Mouse (Mus musculus): ENCODE measurements around the gene Vmn1r4.

The Vmn1r4 gene

DNA sequence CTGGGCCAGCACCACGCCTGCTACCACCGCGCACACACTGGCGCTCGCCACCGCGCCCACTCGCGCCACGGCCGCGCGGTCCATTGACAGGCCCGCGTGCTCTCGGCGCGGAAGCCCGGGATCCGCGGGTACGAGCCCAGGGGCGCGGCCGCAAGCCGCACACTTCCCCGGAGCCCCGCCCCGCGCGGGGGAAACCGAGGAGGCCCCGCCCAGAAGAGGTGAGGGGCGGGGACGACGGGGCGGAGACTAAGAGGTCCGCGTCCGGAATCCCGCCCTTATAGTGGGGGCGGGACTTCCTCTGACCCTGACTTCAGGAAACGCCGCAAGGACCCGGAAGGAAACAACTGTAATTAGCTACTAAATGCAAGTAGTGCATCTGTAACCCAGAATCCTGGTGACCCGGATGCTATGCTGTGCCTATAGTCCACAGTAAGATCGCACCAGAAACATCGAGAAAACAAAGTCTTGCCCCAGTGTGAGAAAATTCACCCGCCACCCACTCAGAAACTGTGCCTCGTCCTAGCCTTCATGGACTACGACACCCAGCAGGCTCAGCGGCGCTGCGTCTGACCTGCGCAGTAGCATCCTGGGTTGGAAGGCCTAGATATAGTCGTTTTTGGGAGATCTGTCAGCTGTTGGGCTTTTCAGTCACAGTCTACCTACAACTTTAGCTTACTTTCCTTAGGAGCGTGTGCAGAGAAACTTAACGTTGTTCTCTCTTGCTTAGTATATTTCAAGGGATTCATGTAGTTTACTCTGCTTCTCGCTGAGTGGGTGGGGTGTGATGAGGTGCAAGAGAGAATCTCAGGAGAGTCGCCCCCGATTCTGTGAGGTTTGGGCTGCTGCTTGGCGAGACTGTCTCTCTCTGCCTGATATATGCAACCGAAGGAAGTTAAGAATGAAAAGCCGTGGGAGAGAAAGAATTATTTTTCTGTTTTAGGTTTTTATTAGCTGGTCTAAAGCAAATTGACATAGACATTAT is at the start of gene Vmn1r4, which contains the start of gene Nt5c3:
TSS of gene Vmn1r4 (plus strand) at position 290 of the 982 bp plus-strand sequence.
TSS of gene Nt5c3 (minus strand) at position 207 of the 982 bp plus-strand sequence.
- peak; percentile 95 for DNase-seq (ENCODE audit: low read depth, low spot score)

GRCm38 (mm10) chr6:56876870-56877269 is 46.9 kb upstream of the Vmn1r4 start:
- no peak for DNase-seq (ENCODE audit: low read depth, low spot score)

DNA sequence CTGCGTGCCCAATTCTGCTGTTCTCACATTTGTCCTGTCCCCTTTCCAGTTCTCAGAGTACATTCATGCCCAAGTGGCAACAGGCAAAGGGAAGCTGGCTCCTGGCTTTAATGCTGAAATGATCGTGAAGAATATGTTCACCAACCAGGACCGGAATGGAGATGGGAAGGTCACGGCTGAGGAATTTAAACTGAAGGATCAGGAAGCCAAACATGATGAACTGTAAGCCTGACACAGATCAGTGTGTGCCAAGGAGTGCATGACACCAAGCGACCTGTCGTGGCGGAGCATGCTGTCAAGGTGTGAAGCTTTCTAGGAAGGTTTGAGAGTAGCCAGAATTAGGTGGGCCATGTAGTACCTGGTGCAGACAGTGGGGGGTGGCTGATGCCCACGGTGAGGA is 45.8 kb upstream of the Vmn1r4 start:
- no peak for DNase-seq (ENCODE audit: low read depth, low spot score)

DNA sequence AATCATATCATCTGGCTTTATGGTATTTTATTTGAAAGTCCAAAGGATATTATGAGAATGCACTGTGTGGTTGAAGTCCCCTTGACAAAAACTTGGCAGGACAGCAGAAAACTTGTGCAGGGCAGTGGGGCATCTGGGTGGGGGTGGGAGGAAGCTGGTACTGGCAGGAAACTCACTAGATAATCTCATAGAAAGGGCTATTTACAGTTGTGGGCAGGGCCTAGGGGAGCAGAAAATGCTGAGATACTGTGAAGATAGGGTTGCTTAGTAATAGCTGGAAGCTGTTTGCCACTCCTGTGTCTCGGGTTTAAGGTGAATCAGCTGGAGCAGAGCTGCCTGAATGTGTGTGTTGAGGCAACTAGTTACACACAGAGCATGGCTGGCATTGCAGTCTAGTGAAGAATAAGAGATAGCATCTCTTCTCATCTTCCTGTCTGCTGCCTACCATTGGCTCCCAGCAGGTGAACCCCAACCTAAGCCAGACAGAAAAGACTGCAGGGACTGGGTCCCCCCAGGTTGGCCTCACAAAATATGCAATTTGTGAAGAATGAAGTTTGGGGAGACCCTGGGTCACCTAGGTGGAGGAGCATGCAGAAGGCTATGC is 44.4 kb upstream of the Vmn1r4 start:
- no peak for DNase-seq (ENCODE audit: low read depth, low spot score)

- no peak for DNase-seq (ENCODE audit: low read depth, low spot score)
Observed at GRCm38 (mm10) chr6:56888561-56888960, 35.3 kb upstream of the Vmn1r4 start.

- no peak for DNase-seq (ENCODE audit: low read depth, low spot score)
Observed at GRCm38 (mm10) chr6:56890762-56891161, 33.1 kb upstream of the Vmn1r4 start.

DNA sequence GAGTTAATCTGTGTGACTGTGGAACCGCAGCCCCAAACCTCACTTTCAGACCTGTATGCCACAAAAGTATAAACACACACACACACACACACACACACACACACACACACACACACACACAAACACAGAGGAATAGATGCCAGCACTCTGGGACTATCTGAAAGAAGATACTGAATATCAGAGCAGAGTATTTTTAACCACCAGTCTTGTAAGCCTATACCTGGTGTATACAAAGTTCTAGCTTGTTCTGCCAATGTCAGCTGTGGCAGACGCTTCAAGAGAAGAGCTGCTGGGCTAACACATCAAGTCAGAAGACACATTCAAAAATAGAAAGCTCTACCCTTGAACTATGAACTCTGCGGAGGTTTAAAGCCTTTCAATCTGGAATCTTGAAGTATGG is 24.2 kb upstream of the Vmn1r4 start:
- no peak for DNase-seq (ENCODE audit: low read depth, low spot score)

DNA sequence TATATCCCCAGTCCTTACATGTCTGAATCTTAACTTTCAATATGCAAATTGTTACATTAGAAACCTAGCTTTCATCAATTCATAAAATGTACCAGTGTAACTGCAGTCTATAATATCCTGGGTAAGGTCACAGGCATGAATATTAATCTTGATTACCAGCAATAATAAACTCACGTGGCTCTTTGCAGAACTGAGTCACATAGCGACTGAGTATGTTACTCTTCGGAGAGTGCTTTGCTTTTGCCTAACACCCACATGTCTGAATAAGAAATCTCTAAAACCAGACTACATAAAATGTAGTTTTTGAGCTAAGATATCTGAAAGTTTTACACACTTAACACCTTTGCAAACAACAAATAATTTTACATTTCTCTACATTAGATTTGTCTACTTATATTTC is 22.5 kb upstream of the Vmn1r4 start:
- no peak for DNase-seq (ENCODE audit: low read depth, low spot score)

- DNase-seq (ENCODE audit: low read depth, low spot score), result no peak
Observed at GRCm38 (mm10) chr6:56901824-56902386, 21.9 kb upstream of the Vmn1r4 start.

DNA sequence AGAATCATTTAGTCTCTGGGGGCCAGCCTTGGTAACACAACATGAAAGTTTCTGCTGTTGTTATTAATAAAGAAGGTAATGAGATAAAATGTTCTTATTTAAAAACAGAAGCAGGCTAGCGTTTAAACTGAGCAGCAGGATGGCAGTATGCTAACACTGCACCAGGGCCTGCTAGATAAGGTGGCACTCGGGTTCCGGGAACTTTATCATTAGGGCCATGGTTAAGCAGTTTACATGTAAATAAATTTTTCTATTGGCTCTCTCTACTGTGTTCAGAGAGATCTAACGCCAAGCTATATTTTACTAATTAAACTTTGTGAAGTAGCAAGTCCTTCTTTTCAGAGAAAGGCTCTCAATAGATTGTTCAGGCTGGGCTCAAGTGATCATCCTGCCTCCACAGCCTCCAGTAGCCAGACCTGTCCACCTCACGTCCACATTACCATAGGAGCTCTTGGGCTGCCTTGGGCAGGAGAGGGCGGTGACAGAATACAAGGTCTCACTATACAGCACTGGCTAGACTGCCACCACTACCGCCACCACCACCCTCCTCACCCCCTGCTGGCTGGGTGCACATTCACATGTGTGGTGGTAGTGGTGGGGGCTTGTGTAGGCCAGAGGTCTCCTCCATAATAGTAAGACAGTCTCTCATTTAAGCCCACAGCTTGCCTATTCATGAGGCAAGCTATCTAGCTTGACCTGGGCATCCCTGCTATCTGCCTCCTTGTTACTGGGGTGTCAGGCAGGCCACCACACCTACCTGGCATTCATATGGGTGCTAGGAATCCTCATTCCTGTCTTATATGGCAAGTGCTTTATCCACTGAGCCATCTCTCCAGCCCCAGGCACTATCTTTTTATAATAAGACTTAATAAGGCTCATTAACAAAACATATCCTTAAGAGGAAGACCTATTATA is 21.0 kb upstream of the Vmn1r4 start:
- DNase-seq (ENCODE audit: low read depth, low spot score), result no peak

DNA sequence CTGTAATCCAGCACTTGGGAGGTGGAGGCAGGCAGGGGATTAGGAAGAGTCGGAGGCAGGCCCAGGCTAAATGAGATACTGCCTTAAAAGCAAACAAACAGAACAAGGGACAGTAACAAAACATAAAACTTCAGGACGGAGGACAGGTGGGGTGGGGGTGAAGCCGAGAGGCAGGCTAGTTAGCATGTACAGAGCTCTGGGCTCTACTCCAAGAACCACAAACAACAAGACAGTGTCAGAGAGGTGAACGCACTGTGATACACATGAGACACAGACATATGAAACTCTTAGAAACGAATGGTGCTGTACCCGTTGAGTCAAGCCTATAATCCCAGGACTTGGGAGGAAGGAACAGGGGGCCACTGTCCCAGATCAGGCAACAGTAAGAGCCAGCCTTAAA is 20.0 kb upstream of the Vmn1r4 start:
- DNase-seq (ENCODE audit: low read depth, low spot score), result no peak

DNA sequence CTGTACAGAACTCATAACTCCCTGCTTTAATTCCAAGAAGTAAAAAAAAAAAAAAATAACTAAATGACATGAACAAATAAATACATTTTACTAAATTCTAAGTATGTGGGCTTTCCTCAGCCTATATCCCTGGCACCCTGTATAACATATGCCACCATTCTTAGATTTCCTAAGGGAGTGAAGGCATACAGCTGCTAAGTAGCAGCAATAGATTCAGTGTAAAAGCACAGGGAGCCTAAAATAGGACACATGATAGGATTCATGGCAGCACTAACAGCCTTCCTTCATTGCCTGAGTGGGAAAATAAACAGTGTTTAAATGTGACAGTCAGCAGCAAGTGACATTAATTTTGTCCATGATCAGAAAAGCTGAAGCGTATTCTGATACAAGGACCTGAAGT is 19.5 kb upstream of the Vmn1r4 start:
- DNase-seq (ENCODE audit: low read depth, low spot score), result no peak

GRCm38 (mm10) chr6:56904982-56905381 is 18.8 kb upstream of the Vmn1r4 start:
- DNase-seq (ENCODE audit: low read depth, low spot score), result no peak

GRCm38 (mm10) chr6:56905486-56905885 is 18.3 kb upstream of the Vmn1r4 start:
- DNase-seq (ENCODE audit: low read depth, low spot score), result no peak

DNA sequence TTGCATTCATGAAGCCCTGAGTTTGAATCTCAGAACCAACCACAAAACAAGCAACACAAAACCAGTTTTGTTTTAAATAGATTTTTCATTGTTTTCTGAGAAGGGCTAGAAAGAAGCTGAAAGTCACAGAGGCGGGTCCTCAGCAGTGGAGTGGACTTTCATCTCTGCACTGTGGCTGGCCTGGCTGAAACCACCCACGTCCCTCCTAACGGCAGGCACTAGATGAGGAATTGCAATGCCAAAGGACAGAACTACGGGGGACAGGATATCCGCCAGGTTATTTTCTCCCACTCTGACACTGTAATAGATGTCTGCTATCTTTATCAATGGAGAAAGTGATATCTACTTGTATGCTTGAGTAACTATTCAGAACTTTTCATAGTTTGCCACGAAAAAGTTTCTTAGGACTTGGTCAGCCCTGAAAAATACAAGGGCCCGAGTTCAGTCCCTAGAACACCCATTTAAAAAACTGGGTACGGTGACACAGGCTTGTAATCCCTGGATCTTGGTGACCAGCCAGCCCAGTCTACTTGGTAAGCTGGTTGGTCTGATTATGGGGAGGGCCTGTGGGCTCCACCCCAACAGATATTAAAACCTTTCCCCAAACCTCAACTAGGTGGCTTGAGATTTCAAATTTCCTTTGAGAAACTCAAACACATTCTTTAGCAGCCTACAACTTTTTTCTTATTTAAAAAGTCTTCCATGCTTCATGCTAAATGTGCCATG is 17.5 kb upstream of the Vmn1r4 start:
- DNase-seq (ENCODE audit: low read depth, low spot score), result no peak

GRCm38 (mm10) chr6:56907973-56908372 is 15.8 kb upstream of the Vmn1r4 start:
- no peak for DNase-seq (ENCODE audit: low read depth, low spot score)

GRCm38 (mm10) chr6:56908397-56908796 is 15.4 kb upstream of the Vmn1r4 start:
- DNase-seq (ENCODE audit: low read depth, low spot score), result no peak

DNA sequence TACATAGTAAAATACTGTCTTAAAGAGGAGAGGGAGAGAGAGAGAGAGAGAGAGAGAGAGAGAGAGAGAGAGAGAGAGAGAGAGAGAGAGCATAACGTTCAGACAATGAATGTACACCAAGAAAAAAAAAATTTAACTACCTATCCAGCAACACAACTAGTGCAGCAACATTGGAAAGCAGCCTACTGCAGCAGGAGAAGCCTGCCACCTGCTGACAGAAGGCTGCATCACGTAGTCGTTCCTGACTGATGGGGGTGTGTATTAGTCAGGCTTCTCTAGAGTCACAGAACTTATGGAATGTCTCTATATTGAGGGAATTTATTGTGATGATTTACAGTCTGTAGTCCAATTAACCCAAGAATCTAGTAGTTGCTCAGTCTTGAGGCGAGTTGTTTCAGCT is 14.9 kb upstream of the Vmn1r4 start:
- DNase-seq (ENCODE audit: low read depth, low spot score), result no peak

DNA sequence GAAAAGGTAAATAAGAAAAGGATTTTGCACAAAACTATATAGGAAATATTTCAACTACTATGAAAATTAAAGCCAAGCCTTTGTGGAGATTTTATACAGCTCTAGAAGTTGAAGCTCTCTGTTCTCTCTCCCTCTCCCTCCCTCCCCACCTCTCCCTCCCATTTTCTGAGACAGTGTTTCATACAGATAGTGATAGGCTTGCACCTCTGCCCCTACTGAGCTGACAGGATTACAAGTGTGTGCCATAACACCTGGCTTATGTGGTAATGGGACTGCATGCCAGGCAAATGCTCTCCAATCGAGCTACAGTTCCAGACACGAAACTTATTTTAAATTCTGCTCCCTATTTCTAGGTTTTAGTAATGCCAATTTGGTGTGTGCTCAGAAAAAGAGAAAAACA is 12.9 kb upstream of the Vmn1r4 start:
- no peak for DNase-seq (ENCODE audit: low read depth, low spot score)

GRCm38 (mm10) chr6:56913092-56913858 is 10.5 kb upstream of the Vmn1r4 start:
- no peak for DNase-seq (ENCODE audit: low read depth, low spot score)

Measured in brain, embryonic 18.5 days (tissue).